Mouse (Mus musculus): ENCODE results near the gene Daam1. TPM values are rescaled to one million over a fixed set of nuclear protein-coding genes. Genes with fewer than 3 reads are reported as not detected.
A peak's percentile ranks its signal among the peaks of the same experiment; 100 is the strongest.

Daam1 gene
- polyA plus RNA-seq, 2 experiments: 10.5 to 13.3 TPM

DNA sequence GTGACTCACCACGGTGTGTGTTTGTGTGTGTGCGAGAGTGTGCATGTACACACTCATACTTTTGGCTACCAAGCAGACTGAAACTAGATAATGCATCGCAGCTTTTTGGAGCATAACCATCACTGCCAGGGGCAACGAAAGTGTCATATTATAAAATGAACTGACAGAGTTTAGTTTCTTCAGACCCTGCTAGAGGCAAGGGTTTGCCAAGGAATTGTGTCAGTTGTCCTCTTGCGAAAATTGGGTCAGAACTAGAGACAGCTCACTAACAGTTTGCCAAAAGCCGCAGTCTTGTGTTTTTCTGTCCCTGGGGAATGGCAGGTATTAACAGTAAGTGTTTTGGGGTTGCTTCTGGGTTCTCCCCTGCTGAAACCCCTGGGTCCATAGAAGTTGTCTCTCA, 5.9 kb downstream of the Daam1 start:
- Histone ChIP-seq H3K27me3 (ENCODE audit: control insufficient read depth, insufficient read depth, low read length) (no peaks in the 10 kb centered on the region), H3K27ac (no peak overlapping the region; the same call in 1 of the 2 replicates), H3K9me3 (ENCODE audit: control insufficient read depth, low read length) (no peaks in the 10 kb centered on the region), H3K36me3 (replicated peaks; ENCODE audit: control insufficient read depth, insufficient read depth, low read depth) (no peaks in the 10 kb centered on the region), H3K4me2 (ENCODE audit: low read depth) (peak overlapping the region; percentile 24), H3K4me3 (ENCODE audit: insufficient read depth in 1 of 2, low read depth in 2 of 2, low read length in 2 of 2) (no peak overlapping the region), H3K4me1 (replicated peaks; ENCODE audit: control insufficient read depth in 2 of 2, insufficient read depth in 2 of 2, low read length in 1 of 2) (peaks cover 39 to 76% of the 10 kb centered on the region in 2 experiments), H3K9ac (replicated peaks) (peak overlapping the region; percentile 9; the same call in 1 of the 2 replicates)
- WGBS (ENCODE audit: insufficient replicate concordance): 84% methylated on average over 6 of the region's 6 CpGs
- ATAC-seq (ENCODE audit: insufficient read depth): no peak
- TF ChIP-seq EP300 (IDR thresholded peaks at IDR 0.05; ENCODE audit: low read depth) (no peak), CTCF (IDR thresholded peaks at IDR 0.05; ENCODE audit: low read depth) (no peak)
- no peak for DNase-seq (ENCODE audit: low read depth in 3 of 3, low spot score in 3 of 3)

DNA sequence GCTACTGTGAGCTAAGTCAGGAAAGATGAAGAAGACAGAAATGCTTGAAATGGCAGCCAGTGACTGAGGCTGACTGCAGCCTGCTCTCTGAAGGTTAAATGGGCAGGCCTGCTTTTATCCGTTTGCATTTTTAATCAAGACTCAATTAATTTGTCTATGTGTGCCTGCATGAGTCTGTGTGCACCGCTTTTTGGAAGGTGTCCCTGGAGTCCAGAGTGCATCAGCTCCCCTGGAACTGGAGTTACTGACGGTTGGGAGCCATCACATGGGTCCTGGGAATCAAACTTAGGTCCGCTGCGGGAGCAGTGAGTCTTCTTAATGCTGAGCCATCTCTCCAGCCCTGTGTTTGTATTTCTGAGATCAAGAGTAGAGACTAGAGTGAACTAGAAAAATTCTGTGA, 6.7 kb downstream of the Daam1 start:
- Histone ChIP-seq H3K36me3 (replicated peaks; ENCODE audit: control insufficient read depth, insufficient read depth, low read depth) (no peaks in the 10 kb centered on the region), H3K27ac (no peak overlapping the region), H3K4me2 (ENCODE audit: low read depth) (no peak overlapping the region), H3K4me3 (ENCODE audit: insufficient read depth in 1 of 2, low read depth in 2 of 2, low read length in 2 of 2) (no peak overlapping the region), H3K9ac (replicated peaks) (no peak overlapping the region), H3K9me3 (ENCODE audit: control insufficient read depth, low read length) (no peaks in the 10 kb centered on the region), H3K4me1 (replicated peaks; ENCODE audit: control insufficient read depth in 2 of 2, insufficient read depth in 2 of 2, low read length in 1 of 2) (peaks cover 39 to 78% of the 10 kb centered on the region in 2 experiments), H3K27me3 (ENCODE audit: control insufficient read depth, insufficient read depth, low read length) (no peaks in the 10 kb centered on the region)
- TF ChIP-seq EP300 (IDR thresholded peaks at IDR 0.05; ENCODE audit: low read depth) (no peak), CTCF (IDR thresholded peaks at IDR 0.05; ENCODE audit: low read depth) (no peak)
- DNase-seq (ENCODE audit: low read depth in 3 of 3, low spot score in 3 of 3) (no peak), ATAC-seq (ENCODE audit: insufficient read depth) (no peak)
- 71% methylated on average over 5 of the region's 5 CpGs for WGBS (ENCODE audit: insufficient replicate concordance)

DNA sequence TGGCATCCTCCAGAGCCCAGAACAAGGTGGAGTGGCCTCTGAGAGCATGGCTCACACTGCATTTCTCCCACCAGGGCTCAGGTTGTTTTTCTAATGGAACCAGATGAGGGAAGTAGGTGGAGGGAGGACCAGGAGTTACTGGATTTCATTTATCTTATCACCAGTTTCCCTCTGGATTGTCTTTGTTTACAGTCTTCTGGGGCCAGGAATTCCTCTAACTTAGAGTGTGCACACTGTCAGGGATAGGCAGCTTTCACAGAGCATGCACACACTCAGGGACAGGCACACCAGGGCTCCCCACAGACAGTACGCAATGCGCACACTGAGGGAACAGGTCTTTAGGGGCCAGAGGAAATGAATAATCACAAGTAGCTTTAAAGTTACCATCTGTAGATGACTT, 7.4 kb downstream of the Daam1 start:
- 80% methylated on average over 2 of the region's 2 CpGs for WGBS (ENCODE audit: insufficient replicate concordance)
- DNase-seq (ENCODE audit: low read depth in 3 of 3, low spot score in 3 of 3): no peak
- ATAC-seq (ENCODE audit: insufficient read depth): no peak
- Histone ChIP-seq H3K4me3 (ENCODE audit: insufficient read depth in 1 of 2, low read depth in 2 of 2, low read length in 2 of 2) (no peak overlapping the region), H3K4me2 (ENCODE audit: low read depth) (0 out of 2 replicates have a peak overlapping the region, but pooled peaks have one; percentile 3), H3K36me3 (replicated peaks; ENCODE audit: control insufficient read depth, insufficient read depth, low read depth) (no peaks in the 10 kb centered on the region), H3K27ac (no peak overlapping the region), H3K27me3 (ENCODE audit: control insufficient read depth, insufficient read depth, low read length) (no peaks in the 10 kb centered on the region), H3K9ac (replicated peaks) (no peak overlapping the region), H3K9me3 (ENCODE audit: control insufficient read depth, low read length) (no peaks in the 10 kb centered on the region), H3K4me1 (replicated peaks; ENCODE audit: control insufficient read depth in 2 of 2, insufficient read depth in 2 of 2, low read length in 1 of 2) (peaks cover 34 to 79% of the 10 kb centered on the region in 2 experiments)
- TF ChIP-seq EP300 (IDR thresholded peaks at IDR 0.05; ENCODE audit: low read depth) (no peak), CTCF (IDR thresholded peaks at IDR 0.05; ENCODE audit: low read depth) (no peak)

- H3K9me3 ChIP-seq (ENCODE audit: control insufficient read depth, low read length): no peaks in the 10 kb centered on the region
- no peak overlapping the region for H3K9ac ChIP-seq (replicated peaks)
- peaks cover 24 to 72% of the 10 kb centered on the region in 2 experiments for H3K4me1 ChIP-seq (replicated peaks; ENCODE audit: control insufficient read depth in 2 of 2, insufficient read depth in 2 of 2, low read length in 1 of 2)
- no peaks in the 10 kb centered on the region for H3K36me3 ChIP-seq (replicated peaks; ENCODE audit: control insufficient read depth, insufficient read depth, low read depth)
- no peak for DNase-seq (ENCODE audit: low read depth in 3 of 3, low spot score in 3 of 3)
- peak; percentile 29; the same call in 1 of the 2 replicates for ATAC-seq (ENCODE audit: insufficient read depth)
- no peak overlapping the region for H3K4me2 ChIP-seq (ENCODE audit: low read depth)
- 67% methylated on average over 3 of the region's 3 CpGs for WGBS (ENCODE audit: insufficient replicate concordance)
- TF ChIP-seq CTCF (IDR thresholded peaks at IDR 0.05; ENCODE audit: low read depth) (no peak), EP300 (IDR thresholded peaks at IDR 0.05; ENCODE audit: low read depth) (no peak)
- H3K27me3 ChIP-seq (ENCODE audit: control insufficient read depth, insufficient read depth, low read length): no peaks in the 10 kb centered on the region
- no peak overlapping the region for H3K27ac ChIP-seq
- no peak overlapping the region for H3K4me3 ChIP-seq (ENCODE audit: insufficient read depth in 1 of 2, low read depth in 2 of 2, low read length in 2 of 2)
These were observed 8.8 kb downstream of the Daam1 start for GRCm38 (mm10) chr12:71839653-71840052.

GRCm38 (mm10) chr12:71840430-71841186, 9.7 kb downstream of the Daam1 start:
- H3K9ac ChIP-seq (replicated peaks): no peak overlapping the region
- H3K4me1 ChIP-seq (replicated peaks; ENCODE audit: control insufficient read depth in 2 of 2, insufficient read depth in 2 of 2, low read length in 1 of 2): peaks cover 21 to 70% of the 10 kb centered on the region in 2 experiments
- WGBS (ENCODE audit: insufficient replicate concordance): 57% methylated on average over 6 of the region's 6 CpGs
- TF ChIP-seq EP300 (IDR thresholded peaks at IDR 0.05; ENCODE audit: low read depth): no peak
- no peak for TF ChIP-seq CTCF (IDR thresholded peaks at IDR 0.05; ENCODE audit: low read depth)
- DNase-seq (ENCODE audit: low read depth in 3 of 3, low spot score in 3 of 3): no peak
- H3K9me3 ChIP-seq (ENCODE audit: control insufficient read depth, low read length): no peaks in the 10 kb centered on the region
- H3K27me3 ChIP-seq (ENCODE audit: control insufficient read depth, insufficient read depth, low read length): no peaks in the 10 kb centered on the region
- no peaks in the 10 kb centered on the region for H3K36me3 ChIP-seq (replicated peaks; ENCODE audit: control insufficient read depth, insufficient read depth, low read depth)
- ATAC-seq (ENCODE audit: insufficient read depth): no peak
- no peak overlapping the region for H3K27ac ChIP-seq
- no peak overlapping the region for H3K4me3 ChIP-seq (ENCODE audit: insufficient read depth in 1 of 2, low read depth in 2 of 2, low read length in 2 of 2)
- no peak overlapping the region for H3K4me2 ChIP-seq (ENCODE audit: low read depth)

All from liver, embryonic 14.5 days (tissue).